Mouse (Mus musculus): ENCODE results near the gene Rgl2.
A peak's percentile ranks its signal among the peaks of the same experiment; 100 is the strongest.

DNA sequence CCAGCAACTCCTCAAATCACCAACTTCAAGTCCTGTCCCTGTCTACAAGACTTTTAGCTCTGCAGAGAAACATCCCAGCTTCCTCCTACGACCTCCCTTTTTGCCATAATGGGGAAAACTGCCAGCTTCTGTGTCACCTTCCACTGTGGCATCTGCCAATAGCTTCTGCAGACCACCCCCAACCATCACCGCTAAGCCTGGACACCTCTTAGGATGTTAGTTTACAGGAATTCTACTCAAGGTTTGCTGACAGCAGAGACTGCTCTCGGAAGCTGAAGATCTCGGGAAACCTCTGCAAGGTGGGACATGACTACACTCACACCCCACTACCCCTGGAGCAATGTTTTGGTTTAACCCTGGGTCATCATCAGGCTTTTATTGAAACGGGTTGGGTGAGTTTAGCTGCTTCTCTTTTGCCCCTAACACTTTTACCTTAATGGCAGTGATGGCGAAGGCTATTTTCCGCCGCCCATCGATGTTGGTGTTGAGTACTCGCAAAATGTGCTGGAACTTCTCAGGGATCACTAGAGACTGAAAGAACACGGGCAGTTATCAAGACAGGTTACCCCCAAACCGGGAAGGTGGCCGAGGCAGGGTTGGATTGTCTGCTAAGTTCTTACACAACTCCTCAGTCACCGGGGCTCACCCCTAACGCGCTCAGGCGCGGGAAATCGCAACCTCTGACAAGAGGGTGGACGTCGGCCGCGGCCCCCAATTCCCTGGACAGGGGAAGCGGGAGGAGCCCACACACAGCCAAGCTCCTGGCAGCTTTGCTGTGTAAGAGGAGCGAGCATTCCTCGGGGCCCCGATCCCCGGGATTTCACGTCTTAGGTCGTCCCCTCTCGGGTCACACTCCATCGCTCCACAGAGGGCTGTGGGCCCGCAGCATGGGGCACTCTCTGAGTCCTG lies 25.6 kb downstream of the Rgl2 start:
- TF ChIP-seq POLR2A (IDR thresholded peaks at IDR 0.05; ENCODE audit: low read depth, low read length) (peak; percentile 38; the same call in 1 of the 2 replicates), CTCF (IDR thresholded peaks at IDR 0.05; ENCODE audit: borderline replicate concordance, insufficient read depth, low read length) (no peak)
